Mouse (Mus musculus) stomach, postnatal 0 days (tissue): ENCODE results near the gene Egflam. TPM values are rescaled to one million over a fixed set of nuclear protein-coding genes. Genes with fewer than 3 reads are reported as not detected.

ENCODE experiments used
- ATAC-seq: fragments of 200-750 bp; cut with Nextera tagmentation; 2 replicates; pipeline ENCODE4 v1.8.0; 2017; ENCODE audit not compliant: low FRiP score, low TSS enrichment
- DNase-seq: peaks from one replicate; pipeline ENCODE4 v3.0.0-alpha.2; 2016; ENCODE audit warnings: low spot score
- H3K27ac ChIP-seq: fragments of 300-500 bp; sonication (generic); replicated peaks from 2 replicates; pipeline ENCODE4 v1.5.1; 2014; ENCODE audit warnings: mild to moderate bottlenecking, control low read depth
- H3K27me3 ChIP-seq: fragments of 300-500 bp; sonication (generic); 2 replicates; pipeline ENCODE4 v1.6.1; 2014; ENCODE audit warnings: low read length; ENCODE audit not compliant: control insufficient read depth, insufficient read depth
- H3K36me3 ChIP-seq: fragments of 300-500 bp; sonication (generic); 2 replicates; pipeline ENCODE4 v1.6.1; 2014; ENCODE audit warnings: low read length, mixed read lengths; ENCODE audit not compliant: control insufficient read depth, insufficient read depth
- H3K4me1 ChIP-seq: fragments of 300-500 bp; sonication (generic); replicated peaks from 2 replicates; pipeline ENCODE4 v1.6.1; 2014; ENCODE audit warnings: antibody characterized with exemption; ENCODE audit not compliant: control insufficient read depth, insufficient read depth
- H3K4me2 ChIP-seq: fragments of 300-500 bp; sonication (generic); replicated peaks from 2 replicates; pipeline ENCODE4 v1.6.1; 2014; ENCODE audit warnings: low read depth, mild to moderate bottlenecking, control low read depth, moderate library complexity
- H3K4me3 ChIP-seq: fragments of 300-500 bp; sonication (generic); 2 replicates; pipeline ENCODE4 v1.5.1; 2014; ENCODE audit warnings: low read depth, low read length, control low read depth
- H3K9ac ChIP-seq: fragments of 300-500 bp; sonication (generic); 2 replicates; pipeline ENCODE4 v1.6.1; 2014; ENCODE audit warnings: mild to moderate bottlenecking, low read length, control low read depth, mixed read lengths
- H3K9me3 ChIP-seq: fragments of 300-500 bp; sonication (generic); 2 replicates; pipeline ENCODE4 v1.6.1; 2016; ENCODE audit warnings: low read length; ENCODE audit not compliant: control insufficient read depth
- CTCF ChIP-seq: IDR thresholded peaks from 2 replicates; pipeline ENCODE4 v1.5.1; 2016; ENCODE audit warnings: antibody characterized with exemption, low read depth, mild to moderate bottlenecking, moderate library complexity
- EP300 ChIP-seq: optimal IDR thresholded peaks from 2 replicates; pipeline ENCODE3; 2016; ENCODE audit warnings: antibody characterized with exemption
- WGBS: fragments of 180-500 bp; shearing (Covaris S2); extraction: QIAGEN DNeasy Blood & Tissue Kit; methylation state at CpG from one replicate; pipeline ENCODE4 v1.1.7; 2014; 5-methylcytosine and 5-hydroxymethylcytosine counted together
- polyA plus RNA-seq: library from polyadenylated mRNA; unstranded; fragments of >200 nt; fragmentation: Nextera tagmentation; extraction: Ambion mirVana; gene quantifications from 2 replicates; pipeline ENCODE4 v1.2.1, GENCODE M21; 2015

The Egflam gene
- polyA plus RNA-seq, 1 experiment from 2014 or later: 6.6 TPM

DNA sequence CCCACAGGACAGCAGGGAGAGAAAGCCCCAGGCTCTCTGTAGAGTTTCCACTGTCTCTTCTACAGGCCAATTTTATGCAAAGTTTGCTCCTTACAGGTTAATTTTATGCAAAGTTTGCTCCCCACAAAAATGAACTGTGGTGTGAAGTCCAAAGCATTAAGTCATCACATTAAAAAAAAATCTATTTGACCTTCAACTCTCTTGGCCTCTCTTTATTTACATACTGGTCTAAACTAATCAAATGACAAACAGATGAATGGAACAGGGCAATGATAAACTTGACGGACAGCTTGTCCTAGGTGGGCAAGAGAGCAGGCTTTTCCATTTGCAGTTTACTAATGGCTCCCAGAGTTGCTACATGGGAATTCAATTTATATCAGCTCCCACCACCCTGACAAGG lies 98.3 kb downstream of the Egflam start:
- H3K9me3 ChIP-seq: no peaks in the 10 kb centered on the region

GRCm38 (mm10) chr15:7295199-7295598 lies 103.0 kb downstream of the Egflam start:
- H3K4me3 ChIP-seq: no peak overlapping the region
- ATAC-seq: no peak
- no peaks in the 10 kb centered on the region for H3K27me3 ChIP-seq
- H3K9me3 ChIP-seq: no peaks in the 10 kb centered on the region
- no peak for TF ChIP-seq CTCF
- H3K9ac ChIP-seq: no peak overlapping the region
- H3K4me1 ChIP-seq: no peaks in the 10 kb centered on the region
- H3K36me3 ChIP-seq: no peaks in the 10 kb centered on the region
- H3K27ac ChIP-seq: no peak overlapping the region
- no peak for DNase-seq
- WGBS: 96% methylated on average over 1 of the region's 1 CpGs
- no peak overlapping the region for H3K4me2 ChIP-seq

More for the DNA sequence above, 98.3 kb downstream of the Egflam start:
- TF ChIP-seq CTCF (no peak), EP300 (no peak)
- Histone ChIP-seq H3K27ac (no peak overlapping the region), H3K36me3 (no peaks in the 10 kb centered on the region), H3K4me2 (no peak overlapping the region), H3K27me3 (no peaks in the 10 kb centered on the region), H3K9ac (no peak overlapping the region), H3K4me3 (no peak overlapping the region), H3K4me1 (no peaks in the 10 kb centered on the region)
- ATAC-seq (no peak), DNase-seq (no peak)
- WGBS: 53% methylated on average over 1 of the region's 1 CpGs

DNA sequence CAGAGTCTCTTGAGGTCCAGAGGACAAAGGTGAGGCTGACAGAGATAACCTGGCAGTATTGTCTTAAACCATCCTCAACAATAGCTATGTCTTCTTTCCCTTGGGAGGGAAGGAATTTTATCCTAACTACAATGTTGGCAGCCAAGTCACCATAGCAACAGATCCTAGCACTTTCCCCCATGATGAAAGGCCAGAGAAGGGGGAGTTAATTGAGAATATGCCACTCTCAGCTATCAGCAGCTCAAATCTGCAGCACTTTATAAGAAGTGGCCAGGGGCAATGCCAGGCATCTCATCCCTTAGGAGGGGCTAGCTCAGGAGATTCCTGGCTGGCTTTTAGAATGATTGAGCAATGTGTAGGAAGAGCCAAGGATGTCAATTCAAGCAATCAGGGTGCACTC lies 105.3 kb downstream of the Egflam start:
- ATAC-seq: no peak
- H3K9ac ChIP-seq: no peak overlapping the region
- TF ChIP-seq CTCF: no peak
- TF ChIP-seq EP300: no peak
- DNase-seq: no peak
- H3K36me3 ChIP-seq: no peaks in the 10 kb centered on the region
- H3K27me3 ChIP-seq: no peaks in the 10 kb centered on the region
- no peaks in the 10 kb centered on the region for H3K9me3 ChIP-seq
- H3K4me1 ChIP-seq: no peaks in the 10 kb centered on the region
- no peak overlapping the region for H3K4me2 ChIP-seq
- H3K4me3 ChIP-seq: no peak overlapping the region
- H3K27ac ChIP-seq: no peak overlapping the region

- Histone ChIP-seq H3K27me3 (no peaks in the 10 kb centered on the region), H3K4me2 (no peak overlapping the region), H3K4me3 (no peak overlapping the region), H3K9me3 (no peaks in the 10 kb centered on the region), H3K9ac (no peak overlapping the region), H3K36me3 (no peaks in the 10 kb centered on the region), H3K27ac (no peak overlapping the region; the same call in 1 of the 2 replicates), H3K4me1 (no peaks in the 10 kb centered on the region)
- TF ChIP-seq CTCF (no peak), EP300 (no peak)
- ATAC-seq: no peak
- WGBS: 86% methylated on average over 4 of the region's 4 CpGs
- DNase-seq: no peak
These were observed 108.2 kb downstream of the Egflam start for GRCm38 (mm10) chr15:7290003-7290402.

DNA sequence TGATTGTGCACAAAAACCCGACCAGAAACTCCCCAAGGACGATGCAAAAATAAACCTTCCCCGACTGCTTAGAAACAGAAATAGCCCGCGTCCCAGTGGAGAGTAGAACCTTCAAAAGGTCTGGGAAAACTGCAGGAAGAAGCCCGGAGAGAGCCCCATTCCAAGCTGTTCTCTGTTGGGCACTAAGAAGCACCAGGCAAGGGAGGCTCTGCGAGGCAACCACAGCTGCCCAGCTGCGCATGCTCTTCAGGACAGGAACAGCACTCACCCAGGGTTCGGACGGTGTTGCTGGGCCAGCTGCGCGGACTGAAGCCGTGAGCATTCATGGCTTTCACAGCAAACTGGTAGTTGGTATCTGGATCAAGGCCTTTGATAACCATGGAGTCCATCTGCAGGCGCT lies 108.7 kb downstream of the Egflam start:
- Histone ChIP-seq H3K27me3 (no peaks in the 10 kb centered on the region), H3K4me3 (no peak overlapping the region), H3K4me1 (no peaks in the 10 kb centered on the region), H3K4me2 (no peak overlapping the region), H3K36me3 (no peaks in the 10 kb centered on the region), H3K27ac (peak overlapping the region; percentile 18; the same call in 1 of the 2 replicates), H3K9ac (no peak overlapping the region), H3K9me3 (no peaks in the 10 kb centered on the region)
- TF ChIP-seq CTCF: no peak
- 60% methylated on average over 14 of the region's 14 CpGs for WGBS
- ATAC-seq (no peak), DNase-seq (no peak)

DNA sequence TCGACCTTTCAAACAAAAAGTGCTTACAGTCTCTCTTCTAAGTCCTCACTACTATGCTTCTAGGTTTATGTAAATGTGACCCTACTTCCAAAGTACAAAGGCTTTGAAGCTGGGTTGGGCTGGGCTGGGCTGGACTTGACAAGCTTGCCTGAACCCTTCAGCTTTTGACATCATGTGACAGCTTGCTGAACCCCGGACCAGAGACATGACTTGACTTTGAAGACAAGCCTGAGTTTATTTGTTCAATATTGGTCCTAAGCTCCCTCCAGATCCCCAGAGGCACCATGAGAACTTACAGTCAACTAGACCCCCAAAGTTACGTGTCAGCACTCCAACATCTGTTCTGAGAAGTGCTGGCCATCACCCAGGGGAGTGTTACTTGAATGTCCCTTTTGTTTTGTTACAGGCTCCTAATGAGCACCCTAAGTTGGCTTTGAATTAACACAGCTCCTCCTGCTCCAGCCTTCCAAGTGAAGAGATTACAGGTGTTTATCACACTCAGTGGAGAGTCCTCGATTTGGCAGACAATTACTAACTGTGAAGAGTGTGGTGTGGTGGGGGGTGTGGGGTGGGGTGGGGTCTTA lies 109.3 kb downstream of the Egflam start:
- Histone ChIP-seq H3K4me3 (no peak overlapping the region), H3K4me1 (no peaks in the 10 kb centered on the region), H3K27ac (no peak overlapping the region), H3K36me3 (no peaks in the 10 kb centered on the region), H3K9ac (no peak overlapping the region), H3K27me3 (no peaks in the 10 kb centered on the region), H3K4me2 (no peak overlapping the region), H3K9me3 (no peaks in the 10 kb centered on the region)
- 20% methylated on average over 4 of the region's 4 CpGs for WGBS
- DNase-seq (no peak), ATAC-seq (no peak)
- no peak for TF ChIP-seq CTCF
- TF ChIP-seq EP300: no peak
